Mouse (Mus musculus) midbrain, embryonic 13.5 days (tissue): ENCODE measurements around the gene Scgn. TPM values are rescaled to one million over a fixed set of nuclear protein-coding genes. Genes with fewer than 3 reads are reported as not detected.

Source experiments
- microRNA-seq: library from miRNA; unstranded; fragments of <30 nt; microRNA quantifications from one replicate; pipeline ENCODE4, GENCODE M21; 2016
- polyA plus RNA-seq: library from polyadenylated mRNA; unstranded; fragments of >200 nt; fragmentation: Nextera tagmentation; extraction: Ambion mirVana; gene quantifications from 2 replicates; pipeline ENCODE4 v1.2.1, GENCODE M21; 2015

Gene Scgn
- polyA plus RNA-seq, 1 experiment from 2014 or later: 1.6 TPM

Small RNA genes within 50 kb of the gene (microRNA-seq; reads per million reads assigned to microRNA genes)
- gene Gm44344: not detected

Other genes with a start within 250 kb of the Scgn start
- gene Hist1h3c, start 245.6 kb downstream of the Scgn start, polyA plus RNA-seq: 3.2 and 4.4 TPM in 2 replicates
- gene Hist1h2bb, start 244.5 kb downstream of the Scgn start, polyA plus RNA-seq: 2.8 and 3.2 TPM in 2 replicates
- 28.4 and 31.0 TPM in 2 replicates for gene Hist1h2ab, start 240.1 kb downstream of the Scgn start, polyA plus RNA-seq
- gene Hist1h3b, start 238.9 kb downstream of the Scgn start, polyA plus RNA-seq: 6.3 and 8.7 TPM in 2 replicates
- gene Hist1h4b, start 234.2 kb downstream of the Scgn start, polyA plus RNA-seq: 4.6 and 5.2 TPM in 2 replicates
- 0.44 and 0.57 TPM in 2 replicates for gene Hist1h4a, start 230.0 kb downstream of the Scgn start, polyA plus RNA-seq
- 1.4 and 3.3 TPM in 2 replicates for gene Hist1h3a, start 228.8 kb downstream of the Scgn start, polyA plus RNA-seq
- 1.6 and 2.2 TPM in 2 replicates for gene Hist1h1a, start 227.5 kb downstream of the Scgn start, polyA plus RNA-seq
- gene Trim38, start 221.3 kb downstream of the Scgn start, polyA plus RNA-seq: 0.15 TPM in 1 of 2 replicates, not detected in the other
- not detected in 2 replicates for gene Slc17a2, start 184.2 kb downstream of the Scgn start, polyA plus RNA-seq
- gene Slc17a3, start 151.8 kb downstream of the Scgn start, polyA plus RNA-seq: not detected in 2 replicates
- 0.08 TPM in 1 of 2 replicates, not detected in the other for gene Slc17a1, start 123.5 kb downstream of the Scgn start, polyA plus RNA-seq
- not detected in 2 replicates for gene Slc17a4, start 76.2 kb downstream of the Scgn start, polyA plus RNA-seq
- gene Hist1h2ba, start 57.1 kb downstream of the Scgn start, polyA plus RNA-seq: not detected in 2 replicates
- gene Hist1h2aa, start 56.8 kb downstream of the Scgn start, polyA plus RNA-seq: not detected in 2 replicates